Mouse (Mus musculus) hindlimb bud, embryonic 11.5 days (tissue): ENCODE data around the gene Nhsl1.

Source experiments
- DNase-seq: peaks from one replicate; pipeline ENCODE4 v3.0.0-alpha.2; 2012; ENCODE audit warnings: low read depth, low spot score; ENCODE audit errors: extremely low spot score

The Nhsl1 gene

GRCm38 (mm10) chr10:18318916-18319481, at the start of gene Nhsl1:
Gene Nhsl1, plus strand, starts transcription at chr10:18318985.
- no peak for DNase-seq

GRCm38 (mm10) chr10:18276090-18276734, 42.6 kb upstream of the Nhsl1 start:
- no peak for DNase-seq

GRCm38 (mm10) chr10:18283991-18284390, 34.8 kb upstream of the Nhsl1 start:
- DNase-seq = no peak

GRCm38 (mm10) chr10:18289512-18289911, 29.3 kb upstream of the Nhsl1 start:
- no peak for DNase-seq

- no peak for DNase-seq
Observed at GRCm38 (mm10) chr10:18305106-18305505, 13.7 kb upstream of the Nhsl1 start.

- no peak for DNase-seq
Observed at GRCm38 (mm10) chr10:18315071-18315470, 3.7 kb upstream of the Nhsl1 start.

GRCm38 (mm10) chr10:18317521-18317920, 1.3 kb upstream of the Nhsl1 start:
- DNase-seq = no peak

GRCm38 (mm10) chr10:18317961-18318915, 547 bp upstream of the Nhsl1 start:
- DNase-seq = no peak

- DNase-seq = no peak
Observed at GRCm38 (mm10) chr10:18319691-18320090, 906 bp downstream of the Nhsl1 start.

- DNase-seq = no peak
Observed at GRCm38 (mm10) chr10:18321861-18322260, 3.1 kb downstream of the Nhsl1 start.

GRCm38 (mm10) chr10:18323701-18324100, 4.9 kb downstream of the Nhsl1 start:
- no peak for DNase-seq

GRCm38 (mm10) chr10:18328331-18328908, 9.6 kb downstream of the Nhsl1 start:
- no peak for DNase-seq

- no peak for DNase-seq
Observed at GRCm38 (mm10) chr10:18329096-18330038, 10.6 kb downstream of the Nhsl1 start.

GRCm38 (mm10) chr10:18330445-18330844, 11.7 kb downstream of the Nhsl1 start:
- DNase-seq = no peak

GRCm38 (mm10) chr10:18333575-18333974, 14.8 kb downstream of the Nhsl1 start:
- DNase-seq = no peak

GRCm38 (mm10) chr10:18334176-18334575, 15.4 kb downstream of the Nhsl1 start:
- DNase-seq = no peak

GRCm38 (mm10) chr10:18334734-18335133, 15.9 kb downstream of the Nhsl1 start:
- DNase-seq = no peak

GRCm38 (mm10) chr10:18337725-18338124, 18.9 kb downstream of the Nhsl1 start:
- DNase-seq = no peak

GRCm38 (mm10) chr10:18339386-18339785, 20.6 kb downstream of the Nhsl1 start:
- no peak for DNase-seq

GRCm38 (mm10) chr10:18340930-18341329, 22.1 kb downstream of the Nhsl1 start:
- no peak for DNase-seq
